Mouse (Mus musculus) hindbrain, embryonic 11.5 days (tissue): Measurements from ENCODE around the gene Trmt13. TPM values are rescaled to one million over a fixed set of nuclear protein-coding genes. Genes with fewer than 3 reads are reported as not detected.
A peak's percentile ranks its signal among the peaks of the same experiment; 100 is the strongest.
"Not testable (repeated sequence)": the region's sequence is repeated elsewhere in the genome, so short reads cannot be mapped to it uniquely, and the experiment has no call there.

Experiments used
- ATAC-seq: fragments of 200-750 bp; cut with Nextera tagmentation; 2 replicates; pipeline ENCODE4 v1.8.0; 2017; ENCODE audit warnings: mild to moderate bottlenecking, moderate TSS enrichment, moderate library complexity; ENCODE audit not compliant: low FRiP score
- DNase-seq: peaks from one replicate; pipeline ENCODE4 v3.0.0-alpha.2; 2015; ENCODE audit warnings: low spot score
- H3K27ac ChIP-seq: fragments of 300-500 bp; sonication (generic); 2 replicates; pipeline ENCODE4 v1.5.1; 2014; ENCODE audit warnings: mild to moderate bottlenecking, low read depth, low read length
- H3K27me3 ChIP-seq: fragments of 300-500 bp; sonication (generic); 2 replicates; pipeline ENCODE4 v1.6.1; 2014; ENCODE audit warnings: mild to moderate bottlenecking, low read length, moderate library complexity, mixed read lengths; ENCODE audit not compliant: control insufficient read depth, insufficient read depth
- H3K36me3 ChIP-seq: fragments of 300-500 bp; sonication (generic); 2 replicates; pipeline ENCODE4 v1.6.1; 2014; ENCODE audit warnings: mild to moderate bottlenecking, low read length, moderate library complexity, mixed read lengths; ENCODE audit not compliant: control insufficient read depth, insufficient read depth
- H3K4me1 ChIP-seq: fragments of 300-500 bp; sonication (generic); replicated peaks from 2 replicates; pipeline ENCODE4 v1.6.1; 2014; ENCODE audit warnings: low read length, mixed read lengths; ENCODE audit not compliant: control insufficient read depth, insufficient read depth
- H3K4me2 ChIP-seq: fragments of 300-500 bp; sonication (generic); replicated peaks from 2 replicates; pipeline ENCODE4 v1.6.1; 2014; ENCODE audit warnings: mild to moderate bottlenecking, low read depth, low read length
- H3K4me3 ChIP-seq: fragments of 300-500 bp; sonication (generic); 2 replicates; pipeline ENCODE4 v1.5.1; 2014; ENCODE audit warnings: low read depth, low read length
- H3K9ac ChIP-seq: fragments of 300-500 bp; sonication (generic); 2 replicates; pipeline ENCODE4 v1.6.1; 2014; ENCODE audit warnings: low read depth, low read length
- H3K9me3 ChIP-seq: fragments of 300-500 bp; sonication (generic); 2 replicates; pipeline ENCODE4 v1.6.1; 2016; ENCODE audit warnings: low read length; ENCODE audit not compliant: control insufficient read depth
- WGBS: fragments of 180-500 bp; shearing (Covaris S2); extraction: QIAGEN DNeasy Blood & Tissue Kit; methylation state at CpG from one replicate; pipeline ENCODE4 v1.1.7; 2014; 5-methylcytosine and 5-hydroxymethylcytosine counted together
- polyA plus RNA-seq: library from polyadenylated mRNA; unstranded; fragments of >200 nt; fragmentation: Nextera tagmentation; extraction: Ambion mirVana; gene quantifications from 2 replicates; pipeline ENCODE4 v1.2.1, GENCODE M21; 2014

The Trmt13 gene
- polyA plus RNA-seq: 22.8 and 31.3 TPM in 2 replicates

DNA sequence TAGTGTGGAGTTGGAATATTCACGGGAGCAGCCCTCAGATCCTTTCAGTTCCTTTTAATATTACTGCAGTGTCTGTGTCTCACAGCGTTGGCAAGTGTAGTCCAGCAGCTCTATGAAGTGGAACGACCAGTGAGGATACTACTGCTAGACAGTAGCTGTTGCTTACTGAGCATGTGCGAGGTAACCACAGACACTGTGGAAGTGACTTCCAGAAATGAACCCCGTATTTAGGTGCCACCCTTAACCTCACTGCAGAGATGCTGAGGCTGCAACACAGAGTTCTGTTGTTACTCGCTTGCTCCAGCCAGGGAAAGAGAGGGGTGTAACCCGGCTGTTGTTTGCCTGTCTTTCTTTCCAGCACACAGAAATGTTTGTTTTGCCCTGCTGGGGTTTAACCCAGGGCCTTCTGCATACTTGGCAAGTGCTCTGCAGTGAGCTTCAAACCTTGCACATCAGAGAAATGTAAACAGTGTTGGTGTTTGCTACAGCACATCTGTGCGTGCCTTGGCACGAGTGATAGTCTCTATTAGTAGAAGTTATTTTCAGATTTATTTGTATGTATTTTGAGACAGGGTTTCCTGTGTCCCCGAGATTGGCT is at the start of gene Trmt13:
Trmt13 (minus strand) TSS at position 293 of the 598 bp plus-strand sequence.
- peaks cover 13% of the 10 kb centered on the region; the same call in 1 of the 2 replicates for H3K36me3 ChIP-seq
- H3K4me2 ChIP-seq: no peak within 1 kb of the TSS
- H3K4me1 ChIP-seq: no peaks in the 10 kb centered on the region
- no peaks in the 10 kb centered on the region for H3K27me3 ChIP-seq
- no peak for ATAC-seq
- no peak within 1 kb of the TSS for H3K4me3 ChIP-seq
- H3K27ac ChIP-seq: no peak within 1 kb of the TSS
- 79% methylated on average over 10 of the region's 10 CpGs for WGBS
- no peaks in the 10 kb centered on the region for H3K9me3 ChIP-seq
- H3K9ac ChIP-seq: no peak within 1 kb of the TSS
- DNase-seq: no peak

DNA sequence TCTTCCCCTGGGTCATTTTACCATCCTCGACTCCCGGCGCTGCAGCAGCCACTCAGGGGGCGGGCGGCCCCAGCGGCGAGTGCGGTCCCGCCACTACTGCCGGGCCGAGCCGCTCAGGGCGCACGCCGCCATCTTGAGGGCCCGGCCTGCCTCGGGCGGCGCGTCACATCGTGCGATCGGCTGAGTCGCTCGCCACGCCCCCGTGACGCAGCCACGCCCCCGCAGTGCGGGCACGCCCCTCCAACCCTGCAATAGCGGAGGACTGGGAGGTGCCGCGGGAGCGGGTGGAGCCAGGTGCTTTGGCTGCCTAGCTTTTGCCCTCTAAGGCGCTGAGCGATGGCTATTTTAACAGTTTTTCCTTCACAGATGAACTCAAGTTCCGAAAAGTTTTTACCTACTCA is 48.1 kb upstream of the Trmt13 start, which contains the start of gene Mfsd14a:
Mfsd14a (minus strand) TSS at position 215 of the 401 bp plus-strand sequence.
- H3K27ac ChIP-seq: peak within 1 kb of the TSS; percentile 91
- DNase-seq (peak; percentile 98), ATAC-seq (peak; percentile 99)
- H3K27me3 ChIP-seq: no peaks in the 10 kb centered on the region
- H3K9ac ChIP-seq: peak within 1 kb of the TSS; percentile 98
- H3K4me1 ChIP-seq: no peaks in the 10 kb centered on the region
- peak within 1 kb of the TSS; percentile 50 for H3K4me2 ChIP-seq
- no peaks in the 10 kb centered on the region for H3K36me3 ChIP-seq
- peak within 1 kb of the TSS; percentile 97 for H3K4me3 ChIP-seq
- no peaks in the 10 kb centered on the region for H3K9me3 ChIP-seq
- 0% methylated on average over 38 of the region's 39 CpGs for WGBS

DNA sequence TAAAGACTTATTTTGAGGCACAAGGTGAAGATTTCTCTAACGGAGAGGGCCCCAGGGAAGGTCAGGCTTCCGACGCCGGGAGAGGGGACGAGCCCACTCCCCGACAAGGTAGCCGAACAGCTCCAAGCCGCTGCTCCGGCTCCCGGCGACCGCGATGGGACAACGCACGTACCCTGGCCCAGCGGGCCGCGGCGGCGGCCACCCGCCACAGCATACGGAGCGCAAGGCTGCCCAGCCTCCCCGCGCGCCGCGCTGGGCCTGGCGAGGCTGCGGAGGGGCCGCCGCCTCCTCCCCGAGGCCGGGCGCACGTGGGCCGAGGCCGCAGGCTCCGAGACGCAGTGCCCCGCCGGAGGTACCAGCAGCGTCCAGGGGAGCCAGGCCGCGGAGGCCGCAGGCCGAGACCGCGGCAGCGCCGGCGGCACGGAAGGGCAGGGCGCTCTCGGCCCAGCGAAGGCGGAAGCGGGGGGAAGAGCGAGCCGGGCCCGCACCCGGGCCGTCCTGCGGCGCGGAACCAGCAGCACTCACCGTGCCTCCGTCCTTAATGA is 47.6 kb upstream of the Trmt13 start:
- Histone ChIP-seq H3K27ac (peak overlapping the region; percentile 91), H3K9ac (peak overlapping the region; percentile 98), H3K27me3 (no peaks in the 10 kb centered on the region), H3K36me3 (no peaks in the 10 kb centered on the region), H3K9me3 (no peaks in the 10 kb centered on the region), H3K4me2 (peak overlapping the region; percentile 50), H3K4me1 (no peaks in the 10 kb centered on the region), H3K4me3 (peak overlapping the region; percentile 97)
- ATAC-seq (peak; percentile 91), DNase-seq (peak; percentile 77)
- WGBS: under 1% methylated on average over 62 of the region's 68 CpGs

DNA sequence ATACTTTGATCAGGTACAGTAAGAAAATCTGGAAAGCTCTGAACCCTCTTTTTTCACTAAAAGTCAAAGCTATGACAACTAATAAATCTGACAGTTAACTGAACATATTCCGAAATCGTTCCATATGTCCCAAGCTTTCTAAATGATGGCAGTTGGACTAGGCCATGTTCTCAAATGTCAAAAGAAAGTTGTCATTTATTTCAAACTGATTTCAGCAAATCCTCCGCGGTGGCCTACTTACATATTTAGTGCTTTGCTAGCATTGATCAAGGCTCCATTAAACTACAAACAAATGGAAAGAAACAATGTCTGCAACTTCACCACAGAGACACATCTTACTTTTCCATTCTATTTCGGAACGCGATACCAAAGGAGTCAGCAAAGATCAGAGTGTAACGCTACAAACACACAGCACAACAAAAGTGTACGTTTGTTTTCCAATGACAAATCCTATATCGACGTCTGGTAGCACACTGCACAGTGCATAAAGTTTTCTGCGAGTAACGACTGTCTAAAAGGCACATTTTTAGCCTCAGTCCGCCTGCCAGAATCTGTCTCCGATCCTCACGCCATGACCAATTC is 47.0 kb upstream of the Trmt13 start:
- Histone ChIP-seq H3K9ac (peak overlapping the region; percentile 98), H3K9me3 (no peaks in the 10 kb centered on the region), H3K27me3 (no peaks in the 10 kb centered on the region), H3K36me3 (no peaks in the 10 kb centered on the region), H3K4me3 (peak overlapping the region; percentile 97), H3K4me1 (no peaks in the 10 kb centered on the region), H3K27ac (peak overlapping the region; percentile 91), H3K4me2 (peak overlapping the region; percentile 50)
- DNase-seq: no peak
- ATAC-seq: no peak
- 8% methylated on average over 16 of the region's 16 CpGs for WGBS

DNA sequence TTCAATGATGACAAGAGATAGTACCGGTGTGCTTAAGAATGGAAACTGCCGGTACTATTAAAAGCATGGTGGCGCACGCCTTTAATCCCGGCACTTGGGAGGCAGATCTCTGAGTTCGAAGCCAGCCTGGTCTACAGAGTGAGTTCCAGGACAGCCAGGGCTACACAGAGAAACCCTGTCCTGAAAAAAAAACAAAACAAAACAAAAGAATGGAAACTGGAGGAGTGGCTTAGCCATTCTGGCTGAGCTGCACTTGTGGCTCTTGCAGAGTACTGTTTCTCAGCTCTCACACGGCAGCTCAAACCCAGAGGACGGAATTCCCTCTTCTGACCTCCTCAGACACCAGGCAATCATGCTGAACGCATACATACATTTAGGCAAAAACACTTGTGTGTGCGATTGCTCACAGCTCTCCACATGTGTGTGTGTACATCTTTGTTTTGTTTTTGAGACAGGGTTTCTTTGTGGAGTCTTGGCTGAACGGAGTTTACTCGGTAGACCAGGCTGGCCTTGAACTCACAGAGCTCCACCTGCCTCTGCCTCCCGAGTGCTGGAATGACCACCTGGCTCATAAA is 45.6 kb upstream of the Trmt13 start:
- H3K4me2 ChIP-seq: no peak overlapping the region

DNA sequence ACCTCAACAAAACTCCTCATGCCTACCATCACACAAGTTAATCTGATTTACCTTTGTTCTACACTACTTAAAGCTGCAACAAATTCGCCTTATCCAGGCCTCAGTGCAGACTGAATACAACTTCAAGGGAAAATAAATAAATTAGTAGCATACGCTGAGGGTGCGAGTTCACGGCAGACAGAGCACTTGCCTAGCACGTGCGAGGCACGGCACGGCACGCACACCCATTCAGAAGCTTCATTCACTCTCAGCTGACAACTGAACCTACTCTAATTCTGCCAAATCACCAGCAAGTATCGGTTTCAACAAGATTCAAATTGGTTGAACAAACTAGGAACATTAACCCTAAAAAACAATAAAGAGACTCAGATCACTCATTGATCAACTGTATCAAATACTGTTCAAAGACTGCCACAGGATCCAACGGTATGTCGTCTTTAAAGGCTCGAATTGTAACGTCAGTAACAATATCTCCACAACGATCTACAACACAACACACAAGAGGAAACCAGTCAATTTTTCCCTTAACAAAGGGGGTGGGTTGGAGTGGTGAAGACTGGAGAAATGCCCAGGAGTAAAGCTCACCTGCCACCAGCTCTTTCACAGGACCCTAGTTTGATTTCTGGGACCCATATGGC is 44.7 kb upstream of the Trmt13 start:
- Histone ChIP-seq H3K4me2 (no peak overlapping the region), H3K36me3 (no peaks in the 10 kb centered on the region), H3K27me3 (no peaks in the 10 kb centered on the region), H3K4me1 (no peaks in the 10 kb centered on the region), H3K27ac (no peak overlapping the region), H3K4me3 (no peak overlapping the region), H3K9ac (no peak overlapping the region), H3K9me3 (no peaks in the 10 kb centered on the region)
- ATAC-seq (no peak), DNase-seq (no peak)
- WGBS: 81% methylated on average over 15 of the region's 15 CpGs

More for the DNA sequence above, 45.6 kb upstream of the Trmt13 start:
- H3K9ac ChIP-seq: no peak overlapping the region
- no peaks in the 10 kb centered on the region for H3K36me3 ChIP-seq
- no peak overlapping the region for H3K4me3 ChIP-seq
- ATAC-seq: no peak
- H3K4me1 ChIP-seq: no peaks in the 10 kb centered on the region
- no peak for DNase-seq
- 89% methylated on average over 13 of the region's 13 CpGs for WGBS
- H3K9me3 ChIP-seq: no peaks in the 10 kb centered on the region
- H3K27me3 ChIP-seq: no peaks in the 10 kb centered on the region
- no peak overlapping the region for H3K27ac ChIP-seq

DNA sequence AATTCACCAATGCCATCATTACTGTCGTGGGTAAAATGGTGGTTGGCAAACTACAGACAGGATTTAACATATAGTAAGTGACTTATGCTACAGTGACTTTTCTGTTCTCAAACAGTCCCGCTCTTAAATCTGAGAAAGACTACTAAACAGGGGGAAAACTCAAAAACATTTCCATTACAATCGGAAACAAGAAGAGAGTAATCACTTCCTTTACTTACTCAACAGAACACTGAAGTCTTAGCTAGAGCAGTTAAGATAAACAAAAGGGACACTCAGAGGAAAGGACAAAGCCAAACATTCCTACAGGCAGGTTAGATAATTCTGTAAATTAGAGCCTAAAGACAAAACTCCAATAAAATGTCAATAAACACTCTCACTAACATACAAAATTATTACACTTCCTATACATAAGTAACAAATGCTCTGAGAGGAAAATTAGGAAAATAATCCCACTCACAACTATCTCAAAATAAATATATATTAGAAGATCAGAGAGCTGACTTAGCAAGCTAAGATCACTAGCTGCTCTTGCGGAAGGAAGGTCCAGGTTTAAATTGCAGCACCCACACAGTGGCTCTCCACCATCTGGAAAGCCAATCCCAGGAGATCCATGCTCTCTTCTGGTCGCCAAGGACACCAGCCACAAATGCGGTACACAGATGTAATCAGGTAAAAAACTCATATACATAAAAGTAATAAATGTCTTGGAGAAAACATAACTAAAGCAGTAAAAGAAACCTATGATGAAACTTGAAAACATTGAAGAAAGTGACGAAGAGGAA is 42.0 kb upstream of the Trmt13 start:
- Histone ChIP-seq H3K9ac (no peak overlapping the region), H3K36me3 (no peaks in the 10 kb centered on the region), H3K27ac (no peak overlapping the region), H3K9me3 (no peaks in the 10 kb centered on the region), H3K4me1 (no peaks in the 10 kb centered on the region), H3K27me3 (no peaks in the 10 kb centered on the region), H3K4me2 (no peak overlapping the region), H3K4me3 (no peak overlapping the region)
- DNase-seq (no peak), ATAC-seq (no peak)
- 84% methylated on average over 7 of the region's 7 CpGs for WGBS

DNA sequence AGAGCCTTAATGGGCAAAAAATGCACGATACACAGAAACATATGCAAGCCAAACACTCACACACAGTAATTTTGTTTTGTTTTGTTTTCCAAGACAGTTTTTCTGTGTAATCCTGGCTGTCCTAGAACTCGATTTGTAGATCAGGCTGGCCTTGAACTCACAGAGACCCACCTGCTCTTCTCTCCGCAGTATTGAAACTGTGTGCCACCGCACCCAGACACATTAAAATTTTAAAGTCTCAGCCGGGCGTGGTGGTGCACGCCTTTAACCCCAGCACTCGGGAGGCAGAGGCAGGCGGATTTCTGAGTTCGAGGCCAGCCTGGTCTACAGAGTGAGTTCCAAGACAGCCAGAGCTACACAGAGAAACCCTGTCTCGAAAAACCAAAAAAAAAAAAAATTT is 39.7 kb upstream of the Trmt13 start:
- not testable (repeated sequence) for H3K9me3 ChIP-seq, H3K27ac ChIP-seq, H3K4me1 ChIP-seq, ATAC-seq, H3K27me3 ChIP-seq, H3K9ac ChIP-seq, H3K36me3 ChIP-seq, H3K4me2 ChIP-seq, H3K4me3 ChIP-seq, DNase-seq
- 94% methylated on average over 10 of the region's 11 CpGs for WGBS
